Mouse (Mus musculus) thymus, adult 2 months (tissue): ENCODE measurements around the gene Tex101. TPM values are rescaled to one million over a fixed set of nuclear protein-coding genes. Genes with fewer than 3 reads are reported as not detected.
"Not testable (repeated sequence)": the region's sequence is repeated elsewhere in the genome, so short reads cannot be mapped to it uniquely, and the experiment has no call there.

Experiments used
- DNase-seq: peaks from one replicate; pipeline ENCODE4 v3.0.0; 2021
- H3K27ac ChIP-seq: fragments of 200-500 bp; 2 replicates; pipeline ENCODE4 v1.5.1; 2012; ENCODE audit warnings: low read length, control low read depth; ENCODE audit not compliant: control insufficient read depth, insufficient read depth
- H3K27me3 ChIP-seq: fragments of 200-500 bp; 2 replicates; pipeline ENCODE4 v1.6.1; 2012; ENCODE audit warnings: mild to moderate bottlenecking, low read length, moderate library complexity, mixed read lengths; ENCODE audit not compliant: control insufficient read depth, insufficient read depth
- H3K36me3 ChIP-seq: fragments of 200-500 bp; 2 replicates; pipeline ENCODE4 v1.6.1; 2012; ENCODE audit warnings: mild to moderate bottlenecking, low read length, moderate library complexity; ENCODE audit not compliant: control insufficient read depth, insufficient read depth
- H3K4me1 ChIP-seq: fragments of 200-500 bp; replicated peaks from 2 replicates; pipeline ENCODE4 v1.6.1; 2012; ENCODE audit warnings: low read length; ENCODE audit not compliant: control insufficient read depth, insufficient read depth
- H3K4me3 ChIP-seq: fragments of 200-500 bp; 2 replicates; pipeline ENCODE4 v1.5.1; 2012; ENCODE audit warnings: mild to moderate bottlenecking, low read length, control low read depth, moderate library complexity; ENCODE audit not compliant: control insufficient read depth, insufficient read depth
- CTCF ChIP-seq: fragments of 200-500 bp; IDR thresholded peaks from 2 replicates; pipeline ENCODE4 v1.5.1; 2012; ENCODE audit warnings: mild to moderate bottlenecking, control low read depth, low read length, moderate library complexity, borderline replicate concordance; ENCODE audit not compliant: control insufficient read depth, poor library complexity, insufficient read depth; ENCODE audit errors: extremely low read depth
- POLR2A ChIP-seq: fragments of 200-500 bp; IDR thresholded peaks from 2 replicates; pipeline ENCODE4 v1.6.1; 2012; ENCODE audit warnings: mild to moderate bottlenecking, low read length, control low read depth, moderate library complexity; ENCODE audit not compliant: control insufficient read depth, poor library complexity, insufficient read depth; ENCODE audit errors: extremely low read depth
- WGBS: fragments of 180-500 bp; shearing (Covaris S2); methylation state at CpG from one replicate; pipeline ENCODE4 v1.1.7; 2018; 5-methylcytosine and 5-hydroxymethylcytosine counted together
- polyA plus RNA-seq: library from polyadenylated mRNA; depleted of rRNA; stranded (reverse); fragments of >200 nt; gene quantifications from 2 replicates; pipeline ENCODE4 v1.2.3, GENCODE M21; 2012; rRNA removed

Gene Tex101
- polyA plus RNA-seq, 1 experiment = 0.38 TPM

DNA sequence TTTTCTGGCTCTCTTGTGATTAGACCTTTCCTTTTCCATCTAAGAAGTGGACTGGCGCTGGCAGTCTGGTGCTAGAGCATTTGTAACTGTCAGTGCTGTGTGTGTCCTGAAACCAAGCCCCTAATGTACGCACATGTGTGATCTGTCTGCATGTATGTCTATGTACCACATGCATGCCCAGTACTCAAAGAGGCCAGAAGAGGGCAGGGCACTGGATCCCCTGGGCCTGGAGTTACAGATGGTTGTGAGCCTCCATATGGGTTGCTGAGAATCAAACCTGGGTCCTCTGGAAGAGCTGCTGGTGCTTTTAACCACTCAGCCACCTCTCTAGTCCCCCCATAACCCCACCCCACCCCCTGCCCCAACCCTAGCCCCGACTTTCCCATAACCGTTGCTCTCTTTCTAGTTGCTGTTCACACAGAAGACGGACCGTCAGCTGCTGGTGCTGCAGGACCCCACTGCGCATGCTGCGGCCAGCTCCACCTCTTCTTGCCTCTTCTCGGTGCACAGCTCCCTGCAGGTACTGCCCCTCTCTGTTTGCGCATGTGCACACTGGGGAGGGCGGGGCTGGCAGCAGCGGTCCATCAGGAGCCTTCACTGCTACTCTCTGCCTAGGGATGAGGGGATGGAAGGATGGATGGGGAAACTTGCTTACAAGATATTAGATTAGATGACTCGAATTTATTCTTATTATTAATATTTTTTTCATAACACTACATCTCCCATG lies 56.6 kb downstream of the Tex101 start:
- Histone ChIP-seq H3K27ac (no peak overlapping the region), H3K27me3 (no peaks in the 10 kb centered on the region), H3K4me3 (no peak overlapping the region), H3K4me1 (peaks cover 26% of the 10 kb centered on the region), H3K36me3 (peaks cover 24% of the 10 kb centered on the region)
- 94% methylated on average over 13 of the region's 13 CpGs for WGBS
- no peak for TF ChIP-seq POLR2A
- no peak for TF ChIP-seq CTCF
- DNase-seq = no peak

DNA sequence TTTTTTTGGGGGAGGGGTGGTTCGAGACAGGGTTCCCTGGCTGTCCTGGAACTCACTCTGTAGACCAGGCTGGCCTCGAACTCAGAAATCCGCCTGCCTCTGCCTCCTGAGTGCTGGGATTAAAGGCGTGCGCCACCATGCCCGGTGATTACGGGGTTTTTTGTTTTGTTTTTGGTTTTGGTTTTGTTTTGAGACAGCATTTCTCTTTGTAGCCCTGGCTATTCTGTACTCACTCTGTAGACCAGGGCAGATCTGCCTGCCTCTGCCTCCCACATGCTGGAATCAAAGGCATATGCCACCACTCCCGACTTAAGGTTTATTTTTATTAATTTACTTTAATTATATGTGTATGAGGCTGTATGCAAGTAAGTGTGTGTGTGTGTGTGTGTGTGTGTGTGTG lies 58.1 kb downstream of the Tex101 start:
- not testable (repeated sequence) for DNase-seq, H3K27me3 ChIP-seq, H3K27ac ChIP-seq, H3K4me3 ChIP-seq
- Histone ChIP-seq H3K4me1 (peaks cover 26% of the 10 kb centered on the region), H3K36me3 (peaks cover 17% of the 10 kb centered on the region)
- 88% methylated on average over 8 of the region's 8 CpGs for WGBS

Other genes with a start within 250 kb of the Tex101 start
- 0.97 and 3.0 TPM in 2 replicates for gene Irgc1, start 224.4 kb downstream of the Tex101 start, polyA plus RNA-seq
- 7.0 and 9.5 TPM in 2 replicates for gene Plaur, start 214.2 kb downstream of the Tex101 start, polyA plus RNA-seq
- 6.4 and 7.1 TPM in 2 replicates for gene Cadm4, start 194.7 kb downstream of the Tex101 start, polyA plus RNA-seq
- gene Zfp428, start 169.7 kb downstream of the Tex101 start, polyA plus RNA-seq = 14.4 and 18.7 TPM in 2 replicates
- gene AC161166.1, start 164.2 kb downstream of the Tex101 start, polyA plus RNA-seq = 0.08 TPM in 1 of 2 replicates, not detected in the other
- gene Irgq, start 146.0 kb downstream of the Tex101 start, polyA plus RNA-seq = 34.7 and 36.6 TPM in 2 replicates
- 3.6 and 5.4 TPM in 2 replicates for gene Pinlyp, start 130.6 kb downstream of the Tex101 start, polyA plus RNA-seq
- 115 and 116 TPM in 2 replicates for gene Xrcc1, start 130.4 kb downstream of the Tex101 start, polyA plus RNA-seq
- gene Ethe1, start 89.1 kb downstream of the Tex101 start, polyA plus RNA-seq = 43.3 and 45.9 TPM in 2 replicates
- 0.24 and 0.98 TPM in 2 replicates for gene Zfp575, start 89.0 kb downstream of the Tex101 start, polyA plus RNA-seq
- 10.7 and 11.5 TPM in 2 replicates for gene Phldb3, start 65.9 kb downstream of the Tex101 start, polyA plus RNA-seq
- 4.2 and 4.7 TPM in 2 replicates for gene Lypd3, start 40.1 kb downstream of the Tex101 start, polyA plus RNA-seq
- not detected in 2 replicates for gene BC049730, start 32.6 kb upstream of the Tex101 start, polyA plus RNA-seq
- gene Gm4763, start 50.2 kb upstream of the Tex101 start, polyA plus RNA-seq = not detected in 2 replicates
- gene Cd177, start 83.6 kb upstream of the Tex101 start, polyA plus RNA-seq = 2.9 and 3.0 TPM in 2 replicates
- gene Ceacam10, start 100.5 kb upstream of the Tex101 start, polyA plus RNA-seq = 1.4 and 2.1 TPM in 2 replicates
- gene Gm9844, start 185.5 kb upstream of the Tex101 start, polyA plus RNA-seq = 6.4 and 6.8 TPM in 2 replicates
- 0.15 TPM in 1 of 2 replicates, not detected in the other for gene Lypd4, start 193.3 kb upstream of the Tex101 start, polyA plus RNA-seq
- not detected in 2 replicates for gene Dmrtc2, start 193.4 kb upstream of the Tex101 start, polyA plus RNA-seq
- gene Rps19, start 207.7 kb upstream of the Tex101 start, polyA plus RNA-seq = 543 and 698 TPM in 2 replicates
- gene Cd79a, start 220.7 kb upstream of the Tex101 start, polyA plus RNA-seq = 38.2 and 44.0 TPM in 2 replicates
- 1,726 and 1,877 TPM in 2 replicates for gene Arhgef1, start 226.2 kb upstream of the Tex101 start, polyA plus RNA-seq